8 mouse cellular contexts compared by ENCODE assay signal in the genomic region with DNA sequence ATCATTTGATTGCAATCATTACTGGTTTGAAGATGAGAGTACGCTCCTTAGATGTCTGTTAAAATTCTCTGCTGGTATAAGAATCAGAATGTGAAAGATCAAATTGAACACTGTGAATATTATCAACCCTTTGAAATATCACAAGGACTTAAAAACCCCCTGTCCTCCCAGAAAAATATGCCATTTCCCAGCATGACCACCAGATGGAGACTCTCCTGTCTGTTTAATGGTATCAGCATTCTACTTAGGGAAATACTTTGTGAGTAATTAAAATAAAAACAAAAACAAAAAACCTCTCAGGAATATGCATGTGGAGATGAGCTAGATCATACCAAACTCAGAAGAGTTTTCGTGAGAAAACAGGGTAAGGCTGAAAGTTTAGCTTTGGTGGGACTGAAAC. TPM values are rescaled to one million over a fixed set of nuclear protein-coding genes. Genes with fewer than 3 reads are reported as not detected.
DNase-seq lines count a peak whose midpoint lies in the region; ATAC-seq and TF ChIP-seq lines count a peak whose summit lies in the region.
"Had no signal": no experiment of that assay in that cellular context is flagged by ENCODE, and none has a peak within 500 bp of the region (broad histone marks: within the 10 kb centered on the region; RNA-seq: fewer than 3 reads in every experiment).

No protein-coding gene starts in this region.

- DNase-seq in hindbrain, embryonic 11.5 days (ENCODE audit: low spot score), result peak; percentile 0
- peak; percentile 14 to 22 for DNase-seq in right cerebral cortex, postnatal 10 days (ENCODE audit: low spot score in 2 of 2)
- DNase-seq in right cerebral cortex, postnatal 14 days, result no peak
- DNase-seq in brain, embryonic 14.5 days (ENCODE audit: low read depth), result peak; percentile 36
- peak; percentile 1 for DNase-seq in right cerebral cortex, postnatal 4 days
- DNase-seq in neural tube, embryonic 10.5 days (ENCODE audit: extremely low spot score, low spot score), result no peak

- TF ChIP-seq POLR2A in brain, embryonic 14.5 days (IDR thresholded peaks at IDR 0.05; ENCODE audit: borderline replicate concordance, extremely low read depth, insufficient read depth, insufficient read length, poor library complexity, severe bottlenecking), result no peak

- no peak overlapping the region for H3K27ac ChIP-seq in hindbrain, embryonic 11.5 days (ENCODE audit: low read depth, low read length)
- H3K27ac ChIP-seq in hindbrain, embryonic 12.5 days, result no peak overlapping the region

- H3K27me3 ChIP-seq in hindbrain, embryonic 11.5 days (ENCODE audit: control insufficient read depth, insufficient read depth, low read length), result no peaks in the 10 kb centered on the region
- H3K27me3 ChIP-seq in hindbrain, embryonic 12.5 days, result peaks cover 6% of the 10 kb centered on the region

- 69% methylated on average over 2 of the region's 2 CpGs for WGBS in hindbrain, embryonic 11.5 days
- 75% methylated on average over 2 of the region's 2 CpGs for WGBS in hindbrain, embryonic 12.5 days

- TF ChIP-seq CTCF in brain, embryonic 14.5 days (IDR thresholded peaks at IDR 0.05; ENCODE audit: borderline replicate concordance, extremely low read depth, insufficient read depth, insufficient read length), result no peak

- H3K9me3 ChIP-seq in hindbrain, embryonic 11.5 days (ENCODE audit: control insufficient read depth, low read length), result no peaks in the 10 kb centered on the region
- no peaks in the 10 kb centered on the region for H3K9me3 ChIP-seq in hindbrain, embryonic 12.5 days (replicated peaks)
- H3K9me3 ChIP-seq: megakaryocyte, embryonic 14.5 days had no signal

- H3K36me3 ChIP-seq in hindbrain, embryonic 11.5 days (ENCODE audit: control insufficient read depth, insufficient read depth, low read length), result no peaks in the 10 kb centered on the region
- no peaks in the 10 kb centered on the region for H3K36me3 ChIP-seq in hindbrain, embryonic 12.5 days

- no peak overlapping the region for H3K4me2 ChIP-seq in hindbrain, embryonic 11.5 days (replicated peaks; ENCODE audit: low read depth, low read length)
- no peak overlapping the region for H3K4me2 ChIP-seq in hindbrain, embryonic 12.5 days (replicated peaks)

- H3K4me3 ChIP-seq in hindbrain, embryonic 11.5 days (ENCODE audit: low read depth, low read length), result no peak overlapping the region
- H3K4me3 ChIP-seq in hindbrain, embryonic 12.5 days, result no peak overlapping the region
- H3K4me3 ChIP-seq: megakaryocyte, embryonic 14.5 days had no signal

- no peak overlapping the region for H3K9ac ChIP-seq in hindbrain, embryonic 11.5 days (ENCODE audit: low read depth, low read length)
- no peak overlapping the region for H3K9ac ChIP-seq in hindbrain, embryonic 12.5 days

- ATAC-seq in hindbrain, embryonic 11.5 days (ENCODE audit: low FRiP score), result no peak
- ATAC-seq in hindbrain, embryonic 12.5 days (ENCODE audit: low FRiP score), result no peak

- H3K4me1 ChIP-seq in hindbrain, embryonic 11.5 days (replicated peaks; ENCODE audit: control insufficient read depth, insufficient read depth, low read length), result no peaks in the 10 kb centered on the region
- H3K4me1 ChIP-seq in hindbrain, embryonic 12.5 days, result no peaks in the 10 kb centered on the region
- H3K4me1 ChIP-seq: megakaryocyte, embryonic 14.5 days had no signal

RNA-seq across cellular contexts. Expression of a gene that starts 44.3 kb away (rescaled TPM):
- polyA plus RNA-seq in hindbrain, embryonic 11.5 days (2014; fragmentation: Nextera tagmentation; extraction: Ambion mirVana), result 28.3 and 36.9 TPM in 2 replicates
- polyA plus RNA-seq in hindbrain, embryonic 12.5 days (2016; fragmentation: Nextera tagmentation; extraction: Ambion mirVana), result 26.5 and 27.3 TPM in 2 replicates
- 19.8 and 20.9 TPM in 2 replicates for polyA plus RNA-seq in brain, embryonic 14.5 days (2012; rRNA removed)

Comparison
In these comparisons a context has a peak if more than half of its experiments do, and no peak if none do; other contexts are left out.
1. DNase-seq: peak in hindbrain, embryonic 11.5 days (single experiment), right cerebral cortex, postnatal 10 days (2 of 2), brain, embryonic 14.5 days (single experiment) and right cerebral cortex, postnatal 4 days (single experiment); none in right cerebral cortex, postnatal 14 days (single experiment) and neural tube, embryonic 10.5 days (single experiment).